Mouse (Mus musculus): ENCODE data around the gene C77080. TPM values are rescaled to one million over a fixed set of nuclear protein-coding genes. Genes with fewer than 3 reads are reported as not detected.

C77080 gene
- polyA plus RNA-seq (2014; fragmentation: Illumina TruSeq; extraction: RNeasy Lipid Tissue Mini Kit (QIAGEN cat#74804); ENCODE audit: insufficient read depth, low read depth, low replicate concordance): 12.6 TPM

DNA sequence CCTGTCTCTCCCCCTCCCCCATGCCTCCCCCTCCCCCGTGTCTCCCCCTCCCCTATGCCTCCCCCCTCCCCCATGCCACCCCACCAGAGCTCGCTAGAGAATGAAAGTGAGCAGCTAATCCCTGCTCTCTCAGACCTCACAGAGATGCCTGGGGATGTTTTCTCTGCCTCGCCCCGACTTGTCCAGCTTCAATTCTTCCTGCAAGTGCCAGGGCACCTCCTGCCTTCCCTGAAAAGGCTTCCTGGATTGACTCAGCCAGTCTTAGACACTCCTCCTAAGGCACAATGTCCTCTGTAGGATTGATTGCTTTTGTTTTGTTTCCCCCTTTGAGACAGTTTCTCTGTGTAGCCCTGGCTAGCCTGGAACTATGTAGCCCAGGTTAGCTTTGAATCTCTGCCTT is at the start of gene C77080:
TSS of gene C77080 (minus strand) at position 209 of the 400 bp plus-strand sequence.

GRCm38 (mm10) chr4:129287472-129287981 is 26.3 kb upstream of the C77080 start, which contains the start of gene Sync:
Gene Sync, plus strand, starts transcription at chr4:129287617.

GRCm38 (mm10) chr4:129189542-129190519 is 71.4 kb downstream of the C77080 start, which contains the start of the genes S100pbp and Yars:
Gene S100pbp, minus strand, starts transcription at chr4:129189727.
Gene Yars, plus strand, starts transcription at chr4:129189760.

Other genes with a start within 250 kb of the C77080 start
- 25.3 TPM for gene Rnf19b, start 203.1 kb downstream of the C77080 start, polyA plus RNA-seq (2014; fragmentation: Illumina TruSeq; extraction: RNeasy Lipid Tissue Mini Kit (QIAGEN cat#74804); ENCODE audit: insufficient read depth, low read depth, low replicate concordance)
- 2.1 TPM for gene Tmem54, start 155.9 kb downstream of the C77080 start, polyA plus RNA-seq (2014; fragmentation: Illumina TruSeq; extraction: RNeasy Lipid Tissue Mini Kit (QIAGEN cat#74804); ENCODE audit: insufficient read depth, low read depth, low replicate concordance)
- not detected for gene Hpca, start 139.4 kb downstream of the C77080 start, polyA plus RNA-seq (2014; fragmentation: Illumina TruSeq; extraction: RNeasy Lipid Tissue Mini Kit (QIAGEN cat#74804); ENCODE audit: insufficient read depth, low read depth, low replicate concordance)
- gene Fndc5, start 124.4 kb downstream of the C77080 start, polyA plus RNA-seq (2014; fragmentation: Illumina TruSeq; extraction: RNeasy Lipid Tissue Mini Kit (QIAGEN cat#74804); ENCODE audit: insufficient read depth, low read depth, low replicate concordance): 6.0 TPM
- gene S100pbp, start 71.7 kb downstream of the C77080 start, polyA plus RNA-seq (2014; fragmentation: Illumina TruSeq; extraction: RNeasy Lipid Tissue Mini Kit (QIAGEN cat#74804); ENCODE audit: insufficient read depth, low read depth, low replicate concordance): 7.5 TPM
- gene Yars, start 71.6 kb downstream of the C77080 start, polyA plus RNA-seq (2014; fragmentation: Illumina TruSeq; extraction: RNeasy Lipid Tissue Mini Kit (QIAGEN cat#74804); ENCODE audit: insufficient read depth, low read depth, low replicate concordance): 16.0 TPM
- gene Sync, start 26.2 kb upstream of the C77080 start, polyA plus RNA-seq (2014; fragmentation: Illumina TruSeq; extraction: RNeasy Lipid Tissue Mini Kit (QIAGEN cat#74804); ENCODE audit: insufficient read depth, low read depth, low replicate concordance): 0.81 TPM
- gene Rbbp4, start 74.0 kb upstream of the C77080 start, polyA plus RNA-seq (2014; fragmentation: Illumina TruSeq; extraction: RNeasy Lipid Tissue Mini Kit (QIAGEN cat#74804); ENCODE audit: insufficient read depth, low read depth, low replicate concordance): 70.3 TPM
- 49.0 TPM for gene Zbtb8os, start 74.3 kb upstream of the C77080 start, polyA plus RNA-seq (2014; fragmentation: Illumina TruSeq; extraction: RNeasy Lipid Tissue Mini Kit (QIAGEN cat#74804); ENCODE audit: insufficient read depth, low read depth, low replicate concordance)
- 6.1 TPM for gene Zbtb8a, start 116.7 kb upstream of the C77080 start, polyA plus RNA-seq (2014; fragmentation: Illumina TruSeq; extraction: RNeasy Lipid Tissue Mini Kit (QIAGEN cat#74804); ENCODE audit: insufficient read depth, low read depth, low replicate concordance)
- 0.13 TPM for gene Zbtb8b, start 179.4 kb upstream of the C77080 start, polyA plus RNA-seq (2014; fragmentation: Illumina TruSeq; extraction: RNeasy Lipid Tissue Mini Kit (QIAGEN cat#74804); ENCODE audit: insufficient read depth, low read depth, low replicate concordance)
- 32.1 TPM for gene Bsdc1, start 200.2 kb upstream of the C77080 start, polyA plus RNA-seq (2014; fragmentation: Illumina TruSeq; extraction: RNeasy Lipid Tissue Mini Kit (QIAGEN cat#74804); ENCODE audit: insufficient read depth, low read depth, low replicate concordance)
- gene Tssk3, start 229.6 kb upstream of the C77080 start, polyA plus RNA-seq (2014; fragmentation: Illumina TruSeq; extraction: RNeasy Lipid Tissue Mini Kit (QIAGEN cat#74804); ENCODE audit: insufficient read depth, low read depth, low replicate concordance): not detected
- gene Fam229a, start 229.8 kb upstream of the C77080 start, polyA plus RNA-seq (2014; fragmentation: Illumina TruSeq; extraction: RNeasy Lipid Tissue Mini Kit (QIAGEN cat#74804); ENCODE audit: insufficient read depth, low read depth, low replicate concordance): not detected